In genomic region chr9:40877146-40877880, GRCm38 (mm10) we compare ENCODE assay signal across 8 mouse cellular contexts. TPM values are rescaled to one million over a fixed set of nuclear protein-coding genes. Genes with fewer than 3 reads are reported as not detected.
DNase-seq lines count a peak whose midpoint lies in the region; ATAC-seq lines count a peak whose summit lies in the region.

No protein-coding gene starts in this region.

- H3K27me3 ChIP-seq in lung, embryonic 15.5 days: peaks cover 98% of the 10 kb centered on the region
- H3K27me3 ChIP-seq in forebrain, embryonic 13.5 days: peaks cover 98% of the 10 kb centered on the region
- H3K27me3 ChIP-seq in limb, embryonic 13.5 days: peaks cover 100% of the 10 kb centered on the region
- H3K27me3 ChIP-seq in stomach, embryonic 14.5 days (ENCODE audit: control insufficient read depth, insufficient read depth, low read length): peaks cover 67% of the 10 kb centered on the region

- whole genome bisulfite sequencing in lung, embryonic 15.5 days: 1% methylated on average over 42 of the region's 42 CpGs
- WGBS in forebrain, embryonic 13.5 days: under 1% methylated on average over 42 of the region's 42 CpGs
- 1% methylated on average over 42 of the region's 42 CpGs for WGBS in limb, embryonic 13.5 days
- WGBS in stomach, embryonic 14.5 days: 2% methylated on average over 42 of the region's 42 CpGs

- intact Hi-C loops in left cerebral cortex, postnatal 10 days (cut with DNase I): no loop called here

- peaks cover 9% of the 10 kb centered on the region; the same call in 1 of the 2 replicates for H3K4me1 ChIP-seq in lung, embryonic 15.5 days
- peaks cover 13% of the 10 kb centered on the region; the same call in 1 of the 2 replicates for H3K4me1 ChIP-seq in forebrain, embryonic 13.5 days
- peaks cover 7% of the 10 kb centered on the region for H3K4me1 ChIP-seq in limb, embryonic 13.5 days
- H3K4me1 ChIP-seq in stomach, embryonic 14.5 days (ENCODE audit: control insufficient read depth, insufficient read depth, low read length): no peaks in the 10 kb centered on the region

- H3K36me3 ChIP-seq in lung, embryonic 15.5 days: no peaks in the 10 kb centered on the region
- H3K36me3 ChIP-seq in forebrain, embryonic 13.5 days (ENCODE audit: poor library complexity, severe bottlenecking): no peaks in the 10 kb centered on the region
- no peaks in the 10 kb centered on the region for H3K36me3 ChIP-seq in limb, embryonic 13.5 days
- H3K36me3 ChIP-seq in stomach, embryonic 14.5 days (ENCODE audit: control insufficient read depth, insufficient read depth, low read length): no peaks in the 10 kb centered on the region

- no peak overlapping the region for H3K9ac ChIP-seq in lung, embryonic 15.5 days
- H3K9ac ChIP-seq in forebrain, embryonic 13.5 days: no peak overlapping the region
- no peak overlapping the region for H3K9ac ChIP-seq in limb, embryonic 13.5 days
- no peak overlapping the region for H3K9ac ChIP-seq in stomach, embryonic 14.5 days (replicated peaks; ENCODE audit: low read depth, low read length)

- no peak overlapping the region for H3K27ac ChIP-seq in lung, embryonic 15.5 days
- H3K27ac ChIP-seq in forebrain, embryonic 13.5 days: no peak overlapping the region
- no peak overlapping the region for H3K27ac ChIP-seq in limb, embryonic 13.5 days
- H3K27ac ChIP-seq in stomach, embryonic 14.5 days (ENCODE audit: low read length): no peak overlapping the region

- ATAC-seq in lung, embryonic 15.5 days (ENCODE audit: borderline replicate concordance, extremely low read depth, low FRiP score, low TSS enrichment): no peak
- ATAC-seq in forebrain, embryonic 13.5 days: no peak
- no peak for ATAC-seq in limb, embryonic 13.5 days (ENCODE audit: low FRiP score, low read depth)
- no peak for ATAC-seq in stomach, embryonic 14.5 days (ENCODE audit: insufficient number of reproducible peaks, insufficient read depth, low FRiP score, low read depth)

- peak overlapping the region; percentile 30 for H3K4me3 ChIP-seq in lung, embryonic 15.5 days
- H3K4me3 ChIP-seq in forebrain, embryonic 13.5 days: peak overlapping the region; percentile 24
- H3K4me3 ChIP-seq in limb, embryonic 13.5 days: peak overlapping the region; percentile 35
- peak overlapping the region; percentile 15 for H3K4me3 ChIP-seq in stomach, embryonic 14.5 days (ENCODE audit: low read depth, low read length)

- H3K9me3 ChIP-seq in lung, embryonic 15.5 days: no peaks in the 10 kb centered on the region
- H3K9me3 ChIP-seq in forebrain, embryonic 13.5 days (replicated peaks): no peaks in the 10 kb centered on the region
- H3K9me3 ChIP-seq in limb, embryonic 13.5 days: no peaks in the 10 kb centered on the region
- no peaks in the 10 kb centered on the region for H3K9me3 ChIP-seq in stomach, embryonic 14.5 days (ENCODE audit: control insufficient read depth, low read depth, low read length)

- no peak for DNase-seq in lung, postnatal 14 days
- no peak for DNase-seq in layer of hippocampus, postnatal 14 days (ENCODE audit: low spot score in 2 of 2)
- DNase-seq in cerebellum, adult 9-11 months: no peak
- DNase-seq in left cerebral cortex, postnatal 10 days (ENCODE audit: extremely low spot score in 1 of 2, low spot score in 2 of 2): no peak

- H3K4me2 ChIP-seq in lung, embryonic 15.5 days: peak overlapping the region; percentile 48
- peak overlapping the region; percentile 38 for H3K4me2 ChIP-seq in forebrain, embryonic 13.5 days
- H3K4me2 ChIP-seq in limb, embryonic 13.5 days (replicated peaks): peak overlapping the region; percentile 55
- H3K4me2 ChIP-seq in stomach, embryonic 14.5 days (replicated peaks; ENCODE audit: low read depth, low read length): peak overlapping the region; percentile 24; the same call in 1 of the 2 replicates

RNA-seq across cellular contexts. Expression of gene Bsx, which starts 3.4 kb away (rescaled TPM):
- polyA plus RNA-seq in lung, embryonic 15.5 days (2015; fragmentation: Nextera tagmentation; extraction: Ambion mirVana): not detected in 2 replicates
- polyA plus RNA-seq in forebrain, embryonic 13.5 days (2015; fragmentation: Nextera tagmentation; extraction: Ambion mirVana): 0.69 and 1.6 TPM in 2 replicates
- 0.06 TPM in 1 of 2 replicates, not detected in the other for polyA plus RNA-seq in limb, embryonic 13.5 days (2015; fragmentation: Nextera tagmentation; extraction: Ambion mirVana)
- 0.07 TPM in 1 of 2 replicates, not detected in the other for polyA plus RNA-seq in stomach, embryonic 14.5 days (2014; fragmentation: Nextera tagmentation; extraction: Ambion mirVana)
- not detected for total RNA-seq in layer of hippocampus, postnatal 14 days (2021)
- not detected for total RNA-seq in left cerebral cortex, postnatal 10 days (2021)
